Mouse (Mus musculus): Measurements from ENCODE around the gene Zfp541. TPM values are rescaled to one million over a fixed set of nuclear protein-coding genes. Genes with fewer than 3 reads are reported as not detected.

Zfp541 gene
- total and polyA plus RNA-seq, 2 experiments from 2014 or later: 0.15 to 0.33 TPM

GRCm38 (mm10) chr7:16056459-16057135 is 5.0 kb upstream of the Zfp541 start:
- no peak overlapping the region for H3K4me2 ChIP-seq (ENCODE audit: low read depth, low read length, poor library complexity, severe bottlenecking)
- TF ChIP-seq CTCF (IDR thresholded peaks at IDR 0.05): peak; percentile 68
- H3K9ac ChIP-seq (replicated peaks; ENCODE audit: low read length, poor library complexity, severe bottlenecking): no peak overlapping the region
- H3K27ac ChIP-seq (ENCODE audit: low read depth, low read length): no peak overlapping the region
- ATAC-seq (ENCODE audit: low FRiP score) (no peak), DNase-seq (ENCODE audit: low spot score) (peak; percentile 47)
- no peaks in the 10 kb centered on the region for H3K4me1 ChIP-seq (ENCODE audit: insufficient read depth, low read length)
- peaks cover 4% of the 10 kb centered on the region; the same call in 1 of the 2 replicates for H3K9me3 ChIP-seq (ENCODE audit: low read length)
- H3K4me3 ChIP-seq (ENCODE audit: low read depth, low read length): no peak overlapping the region
- no peaks in the 10 kb centered on the region; the same call in 1 of the 2 replicates for H3K27me3 ChIP-seq (ENCODE audit: insufficient read depth, low read length)
- 27% methylated on average over 5 of the region's 5 CpGs for WGBS
- H3K36me3 ChIP-seq (ENCODE audit: insufficient read depth, low read length): no peaks in the 10 kb centered on the region

GRCm38 (mm10) chr7:16057136-16057534 is 4.5 kb upstream of the Zfp541 start:
- TF ChIP-seq CTCF (IDR thresholded peaks at IDR 0.05): no peak
- no peaks in the 10 kb centered on the region for H3K4me1 ChIP-seq (ENCODE audit: insufficient read depth, low read length)
- no peak overlapping the region for H3K4me2 ChIP-seq (ENCODE audit: low read depth, low read length, poor library complexity, severe bottlenecking)
- no peak overlapping the region for H3K27ac ChIP-seq (ENCODE audit: low read depth, low read length)
- no peak overlapping the region for H3K4me3 ChIP-seq (ENCODE audit: low read depth, low read length)
- H3K36me3 ChIP-seq (ENCODE audit: insufficient read depth, low read length): no peaks in the 10 kb centered on the region
- ATAC-seq (ENCODE audit: low FRiP score): no peak
- peaks cover 5% of the 10 kb centered on the region; the same call in 1 of the 2 replicates for H3K9me3 ChIP-seq (ENCODE audit: low read length)
- WGBS: 55% methylated on average over 2 of the region's 2 CpGs
- no peak overlapping the region for H3K9ac ChIP-seq (replicated peaks; ENCODE audit: low read length, poor library complexity, severe bottlenecking)
- no peaks in the 10 kb centered on the region; the same call in 1 of the 2 replicates for H3K27me3 ChIP-seq (ENCODE audit: insufficient read depth, low read length)
- DNase-seq (ENCODE audit: low spot score): no peak

- DNase-seq (ENCODE audit: low spot score) (no peak), ATAC-seq (ENCODE audit: low FRiP score) (no peak)
- Histone ChIP-seq H3K4me1 (ENCODE audit: insufficient read depth, low read length) (no peaks in the 10 kb centered on the region), H3K9ac (replicated peaks; ENCODE audit: low read length, poor library complexity, severe bottlenecking) (no peak overlapping the region), H3K36me3 (ENCODE audit: insufficient read depth, low read length) (no peaks in the 10 kb centered on the region), H3K9me3 (ENCODE audit: low read length) (peaks cover 5% of the 10 kb centered on the region; the same call in 1 of the 2 replicates), H3K4me2 (ENCODE audit: low read depth, low read length, poor library complexity, severe bottlenecking) (no peak overlapping the region), H3K27ac (ENCODE audit: low read depth, low read length) (no peak overlapping the region), H3K27me3 (ENCODE audit: insufficient read depth, low read length) (no peaks in the 10 kb centered on the region; the same call in 1 of the 2 replicates), H3K4me3 (ENCODE audit: low read depth, low read length) (peak overlapping the region; percentile 8; the same call in 1 of the 2 replicates)
- no peak for TF ChIP-seq CTCF (IDR thresholded peaks at IDR 0.05)
- 73% methylated on average over 15 of the region's 15 CpGs for WGBS
These were observed 446 bp downstream of the Zfp541 start for GRCm38 (mm10) chr7:16062099-16062420.

- DNase-seq (ENCODE audit: low spot score) (no peak), ATAC-seq (ENCODE audit: low FRiP score) (no peak)
- Histone ChIP-seq H3K9ac (replicated peaks; ENCODE audit: low read length, poor library complexity, severe bottlenecking) (no peak overlapping the region), H3K9me3 (ENCODE audit: low read length) (peaks cover 5% of the 10 kb centered on the region; the same call in 1 of the 2 replicates), H3K36me3 (ENCODE audit: insufficient read depth, low read length) (no peaks in the 10 kb centered on the region), H3K27me3 (ENCODE audit: insufficient read depth, low read length) (no peaks in the 10 kb centered on the region; the same call in 1 of the 2 replicates), H3K27ac (ENCODE audit: low read depth, low read length) (no peak overlapping the region), H3K4me2 (ENCODE audit: low read depth, low read length, poor library complexity, severe bottlenecking) (no peak overlapping the region), H3K4me3 (ENCODE audit: low read depth, low read length) (no peak overlapping the region), H3K4me1 (ENCODE audit: insufficient read depth, low read length) (no peaks in the 10 kb centered on the region)
- TF ChIP-seq CTCF (IDR thresholded peaks at IDR 0.05): peak; percentile 38
- WGBS: 30% methylated on average over 4 of the region's 4 CpGs
These were observed 1.9 kb downstream of the Zfp541 start for GRCm38 (mm10) chr7:16063490-16063889.

- no peaks in the 10 kb centered on the region for H3K27me3 ChIP-seq (ENCODE audit: insufficient read depth, low read length)
- H3K36me3 ChIP-seq (ENCODE audit: insufficient read depth, low read length): no peaks in the 10 kb centered on the region
- DNase-seq (ENCODE audit: low spot score): no peak
- TF ChIP-seq CTCF (IDR thresholded peaks at IDR 0.05): no peak
- no peaks in the 10 kb centered on the region for H3K9me3 ChIP-seq (ENCODE audit: low read length)
- H3K4me2 ChIP-seq (ENCODE audit: low read depth, low read length, poor library complexity, severe bottlenecking): no peak overlapping the region
- ATAC-seq (ENCODE audit: low FRiP score): no peak
- no peaks in the 10 kb centered on the region for H3K4me1 ChIP-seq (ENCODE audit: insufficient read depth, low read length)
- H3K4me3 ChIP-seq (ENCODE audit: low read depth, low read length): no peak overlapping the region
- no peak overlapping the region for H3K27ac ChIP-seq (ENCODE audit: low read depth, low read length)
- no peak overlapping the region for H3K9ac ChIP-seq (replicated peaks; ENCODE audit: low read length, poor library complexity, severe bottlenecking)
These were observed 9.2 kb downstream of the Zfp541 start for GRCm38 (mm10) chr7:16070846-16071245.

- WGBS: 83% methylated on average over 6 of the region's 6 CpGs
- TF ChIP-seq CTCF (IDR thresholded peaks at IDR 0.05): no peak
- H3K9ac ChIP-seq (replicated peaks; ENCODE audit: low read length, poor library complexity, severe bottlenecking): no peak overlapping the region
- H3K36me3 ChIP-seq (ENCODE audit: insufficient read depth, low read length): no peaks in the 10 kb centered on the region
- H3K27me3 ChIP-seq (ENCODE audit: insufficient read depth, low read length): no peaks in the 10 kb centered on the region
- no peak for DNase-seq (ENCODE audit: low spot score)
- no peaks in the 10 kb centered on the region for H3K4me1 ChIP-seq (ENCODE audit: insufficient read depth, low read length)
- no peak overlapping the region for H3K4me2 ChIP-seq (ENCODE audit: low read depth, low read length, poor library complexity, severe bottlenecking)
- ATAC-seq (ENCODE audit: low FRiP score): no peak
- H3K4me3 ChIP-seq (ENCODE audit: low read depth, low read length): no peak overlapping the region
- no peaks in the 10 kb centered on the region for H3K9me3 ChIP-seq (ENCODE audit: low read length)
- no peak overlapping the region for H3K27ac ChIP-seq (ENCODE audit: low read depth, low read length)
These were observed 10.3 kb downstream of the Zfp541 start for GRCm38 (mm10) chr7:16071906-16072305.

All from midbrain, postnatal 0 days (tissue).